Mouse (Mus musculus) C2C12 (cell line): ENCODE measurements at regions not wholly inside any gene's neighbourhood (a gene's known extent, or its start where the extent isn't known, plus 50 kb on each side); places are given as distances from the start of the nearest gene placed in this dataset.

Source experiments
- CEBPB ChIP-seq: IDR thresholded peaks from one replicate; pipeline ENCODE4 v1.6.1; 2011; ENCODE audit warnings: low read depth, mild to moderate bottlenecking, control low read depth, moderate library complexity
- CTCF ChIP-seq: IDR thresholded peaks from one replicate; pipeline ENCODE4 v1.5.1; 2011; ENCODE audit not compliant: control insufficient read depth, insufficient read depth, insufficient read length
- FOSL1 ChIP-seq: IDR thresholded peaks from one replicate; pipeline ENCODE4 v1.8.0; 2011; ENCODE audit warnings: mild to moderate bottlenecking, low read length; ENCODE audit not compliant: poor library complexity, insufficient read depth, severe bottlenecking
- MAX ChIP-seq: IDR thresholded peaks from one replicate; pipeline ENCODE4 v1.6.1; 2011; ENCODE audit warnings: mild to moderate bottlenecking, control low read depth
- USF1 ChIP-seq: IDR thresholded peaks from one replicate; pipeline ENCODE4 v1.6.1; 2011; ENCODE audit warnings: low read depth, mild to moderate bottlenecking, control low read depth, moderate library complexity

- TF ChIP-seq CTCF, result no peak
- TF ChIP-seq MAX, result no peak
- no peak for TF ChIP-seq CEBPB
- no peak for TF ChIP-seq USF1
- TF ChIP-seq FOSL1, result no peak
Measured at GRCm38 (mm10) chr17:67445986-67446385, 91.7 kb upstream of the Ptprm start.
